Mouse (Mus musculus): ENCODE measurements at regions not wholly inside any gene's neighbourhood (a gene's known extent, or its start where the extent isn't known, plus 50 kb on each side); places are given as distances from the start of the nearest gene placed in this dataset.

- no peak for DNase-seq (ENCODE audit: low spot score)
These were observed 85.6 kb upstream of the Aldh1b1 start for GRCm38 (mm10) chr4:45713046-45713706.

- DNase-seq (ENCODE audit: low spot score): no peak
These were observed 94.8 kb upstream of the Aldh1b1 start for GRCm38 (mm10) chr4:45703997-45704396.

- DNase-seq (ENCODE audit: low spot score): no peak
These were observed 99.2 kb upstream of the Aldh1b1 start for GRCm38 (mm10) chr4:45699601-45700000.

GRCm38 (mm10) chr4:45695239-45695638 lies 103.6 kb upstream of the Aldh1b1 start:
- no peak for DNase-seq (ENCODE audit: low spot score)

- DNase-seq (ENCODE audit: low spot score): no peak
These were observed 108.6 kb upstream of the Aldh1b1 start for GRCm38 (mm10) chr4:45689991-45690916.

- no peak for DNase-seq (ENCODE audit: low spot score)
These were observed 109.2 kb upstream of the Aldh1b1 start for GRCm38 (mm10) chr4:45689572-45689971.

GRCm38 (mm10) chr4:45688233-45688632 lies 110.6 kb upstream of the Aldh1b1 start:
- no peak for DNase-seq (ENCODE audit: low spot score)

- no peak for DNase-seq (ENCODE audit: low spot score)
These were observed 113.8 kb upstream of the Aldh1b1 start for GRCm38 (mm10) chr4:45685031-45685430.

GRCm38 (mm10) chr4:45683205-45683604 lies 115.6 kb upstream of the Aldh1b1 start:
- no peak for DNase-seq (ENCODE audit: low spot score)

GRCm38 (mm10) chr4:45682746-45683145 lies 116.1 kb upstream of the Aldh1b1 start:
- no peak for DNase-seq (ENCODE audit: low spot score)

- no peak for DNase-seq (ENCODE audit: low spot score)
These were observed 122.7 kb upstream of the Aldh1b1 start for GRCm38 (mm10) chr4:45676137-45676536.

GRCm38 (mm10) chr4:45674291-45674690 lies 124.5 kb upstream of the Aldh1b1 start:
- no peak for DNase-seq (ENCODE audit: low spot score)

GRCm38 (mm10) chr4:45673081-45673819 lies 125.6 kb upstream of the Aldh1b1 start:
- DNase-seq (ENCODE audit: low spot score): no peak

- no peak for DNase-seq (ENCODE audit: low spot score)
These were observed 126.4 kb upstream of the Aldh1b1 start for GRCm38 (mm10) chr4:45672262-45673076.

GRCm38 (mm10) chr4:45664372-45664771 lies 132.1 kb upstream of the Shb start:
- no peak for DNase-seq (ENCODE audit: low spot score)

- DNase-seq (ENCODE audit: low spot score): no peak
These were observed 125.2 kb upstream of the Shb start for GRCm38 (mm10) chr4:45657350-45657978.

GRCm38 (mm10) chr4:45655780-45656179 lies 123.5 kb upstream of the Shb start:
- no peak for DNase-seq (ENCODE audit: low spot score)

GRCm38 (mm10) chr4:45654804-45655155 lies 122.5 kb upstream of the Shb start:
- no peak for DNase-seq (ENCODE audit: low spot score)

- no peak for DNase-seq (ENCODE audit: low spot score)
These were observed 121.9 kb upstream of the Shb start for GRCm38 (mm10) chr4:45654019-45654803.

GRCm38 (mm10) chr4:45648884-45649577 lies 116.8 kb upstream of the Shb start:
- DNase-seq (ENCODE audit: low spot score): no peak
